Mouse (Mus musculus) neural tube, embryonic 15.5 days (tissue): ENCODE data around the gene 4930444G20Rik. TPM values are rescaled to one million over a fixed set of nuclear protein-coding genes. Genes with fewer than 3 reads are reported as not detected.
A peak's percentile ranks its signal among the peaks of the same experiment; 100 is the strongest.
"Not testable (repeated sequence)": the region's sequence is repeated elsewhere in the genome, so short reads cannot be mapped to it uniquely, and the experiment has no call there.

Source experiments
- ATAC-seq: fragments of 200-750 bp; cut with Nextera tagmentation; 2 replicates; pipeline ENCODE4 v1.8.0; 2017; ENCODE audit warnings: mild to moderate bottlenecking, moderate TSS enrichment, moderate library complexity; ENCODE audit not compliant: low FRiP score
- H3K27ac ChIP-seq: fragments of 300-500 bp; sonication (generic); replicated peaks from 2 replicates; pipeline ENCODE4 v1.5.1; 2015; ENCODE audit warnings: mild to moderate bottlenecking, inconsistent platforms
- H3K27me3 ChIP-seq: fragments of 300-500 bp; sonication (generic); replicated peaks from 2 replicates; pipeline ENCODE4 v1.6.1; 2015; ENCODE audit warnings: inconsistent platforms
- H3K36me3 ChIP-seq: fragments of 300-500 bp; sonication (generic); 2 replicates; pipeline ENCODE4 v1.6.1; 2015; ENCODE audit warnings: inconsistent platforms
- H3K4me1 ChIP-seq: fragments of 300-500 bp; sonication (generic); 2 replicates; pipeline ENCODE4 v1.6.1; 2015; ENCODE audit warnings: inconsistent platforms
- H3K4me2 ChIP-seq: fragments of 300-500 bp; sonication (generic); 2 replicates; pipeline ENCODE4 v1.6.1; 2015; ENCODE audit warnings: inconsistent platforms, mild to moderate bottlenecking, moderate library complexity
- H3K4me3 ChIP-seq: fragments of 300-500 bp; sonication (generic); replicated peaks from 2 replicates; pipeline ENCODE4 v1.5.1; 2015; ENCODE audit warnings: mild to moderate bottlenecking, inconsistent platforms
- H3K9ac ChIP-seq: fragments of 300-500 bp; sonication (generic); replicated peaks from 2 replicates; pipeline ENCODE4 v1.6.1; 2015; ENCODE audit warnings: mild to moderate bottlenecking, inconsistent platforms
- H3K9me3 ChIP-seq: fragments of 300-500 bp; sonication (generic); replicated peaks from 2 replicates; pipeline ENCODE4 v1.6.1; 2016; ENCODE audit warnings: inconsistent platforms
- WGBS: fragments of 180-500 bp; shearing (Covaris S2); methylation state at CpG from one replicate; pipeline ENCODE4 v1.1.7; 2015; ENCODE audit warnings: mixed read lengths; 5-methylcytosine and 5-hydroxymethylcytosine counted together
- polyA plus RNA-seq: library from polyadenylated mRNA; unstranded; fragments of >200 nt; fragmentation: Nextera tagmentation; extraction: Ambion mirVana; gene quantifications from 2 replicates; pipeline ENCODE4 v1.2.1, GENCODE M21; 2015

Gene 4930444G20Rik
- polyA plus RNA-seq = not detected in 2 replicates

GRCm38 (mm10) chr10:22067979-22068378, at the start of gene 4930444G20Rik:
4930444G20Rik (minus strand) TSS chr10:22068079.
- H3K4me2 ChIP-seq, H3K4me3 ChIP-seq, H3K9ac ChIP-seq, H3K27me3 ChIP-seq, H3K9me3 ChIP-seq, ATAC-seq, H3K27ac ChIP-seq, H3K4me1 ChIP-seq, H3K36me3 ChIP-seq: not testable (repeated sequence)
- WGBS = 90% methylated on average over 7 of the region's 7 CpGs

GRCm38 (mm10) chr10:22074531-22074930, 6.7 kb upstream of the 4930444G20Rik start:
- Histone ChIP-seq H3K4me2 (no peak overlapping the region), H3K9ac (no peak overlapping the region)
- ATAC-seq = no peak

GRCm38 (mm10) chr10:22072739-22073138, 4.9 kb upstream of the 4930444G20Rik start:
- WGBS = 68% methylated on average over 2 of the region's 2 CpGs
- Histone ChIP-seq H3K9ac (no peak overlapping the region), H3K36me3 (no peaks in the 10 kb centered on the region), H3K4me3 (no peak overlapping the region), H3K27ac (no peak overlapping the region), H3K4me2 (no peak overlapping the region), H3K9me3 (no peaks in the 10 kb centered on the region), H3K27me3 (no peaks in the 10 kb centered on the region), H3K4me1 (no peaks in the 10 kb centered on the region)
- no peak for ATAC-seq

More at GRCm38 (mm10) chr10:22074531-22074930, 6.7 kb upstream of the 4930444G20Rik start:
- Histone ChIP-seq H3K4me3 (no peak overlapping the region), H3K27ac (no peak overlapping the region), H3K36me3 (no peaks in the 10 kb centered on the region), H3K4me1 (no peaks in the 10 kb centered on the region), H3K9me3 (no peaks in the 10 kb centered on the region), H3K27me3 (no peaks in the 10 kb centered on the region)
- 90% methylated on average over 2 of the region's 2 CpGs for WGBS

GRCm38 (mm10) chr10:22070576-22070975, 2.7 kb upstream of the 4930444G20Rik start:
- Histone ChIP-seq H3K4me3 (no peak overlapping the region), H3K9me3 (no peaks in the 10 kb centered on the region), H3K4me1 (no peaks in the 10 kb centered on the region), H3K4me2 (no peak overlapping the region), H3K36me3 (no peaks in the 10 kb centered on the region), H3K27ac (no peak overlapping the region), H3K27me3 (no peaks in the 10 kb centered on the region), H3K9ac (no peak overlapping the region)
- WGBS = 71% methylated on average over 4 of the region's 4 CpGs
- no peak for ATAC-seq

- Histone ChIP-seq H3K9me3 (no peaks in the 10 kb centered on the region), H3K9ac (no peak overlapping the region), H3K27me3 (no peaks in the 10 kb centered on the region), H3K4me1 (no peaks in the 10 kb centered on the region), H3K27ac (no peak overlapping the region), H3K4me3 (no peak overlapping the region), H3K4me2 (no peak overlapping the region), H3K36me3 (no peaks in the 10 kb centered on the region)
- no peak for ATAC-seq
- WGBS = 89% methylated on average over 2 of the region's 2 CpGs
These were observed 2.3 kb upstream of the 4930444G20Rik start for GRCm38 (mm10) chr10:22070168-22070567.

- H3K9me3 ChIP-seq = no peaks in the 10 kb centered on the region
- WGBS = 97% methylated on average over 2 of the region's 2 CpGs
These were observed 8.5 kb downstream of the 4930444G20Rik start for GRCm38 (mm10) chr10:22059415-22059814.

GRCm38 (mm10) chr10:22059026-22059325, 8.9 kb downstream of the 4930444G20Rik start:
- Histone ChIP-seq H3K4me2 (peak overlapping the region; percentile 91), H3K36me3 (no peaks in the 10 kb centered on the region), H3K27me3 (no peaks in the 10 kb centered on the region), H3K9me3 (no peaks in the 10 kb centered on the region), H3K4me3 (peak overlapping the region; percentile 62), H3K4me1 (peaks cover 10% of the 10 kb centered on the region), H3K27ac (no peak overlapping the region), H3K9ac (peak overlapping the region; percentile 65)
- ATAC-seq = no peak
- 21% methylated on average over 12 of the region's 12 CpGs for WGBS

More at GRCm38 (mm10) chr10:22059415-22059814, 8.5 kb downstream of the 4930444G20Rik start:
- no peaks in the 10 kb centered on the region for H3K36me3 ChIP-seq
- no peak overlapping the region for H3K27ac ChIP-seq
- H3K4me3 ChIP-seq = 0 out of 2 replicates have a peak overlapping the region, but pooled peaks have one; percentile 62
- ATAC-seq = no peak
- peaks cover 10% of the 10 kb centered on the region for H3K4me1 ChIP-seq
- H3K4me2 ChIP-seq = peak overlapping the region; percentile 91
- no peaks in the 10 kb centered on the region for H3K27me3 ChIP-seq
- H3K9ac ChIP-seq = no peak overlapping the region

- WGBS = 12% methylated on average over 41 of the region's 41 CpGs
- ATAC-seq = peak; percentile 100
- no peaks in the 10 kb centered on the region for H3K27me3 ChIP-seq
These were observed 9.5 kb downstream of the 4930444G20Rik start for GRCm38 (mm10) chr10:22058218-22059025.

GRCm38 (mm10) chr10:22055308-22055707, 12.6 kb downstream of the 4930444G20Rik start:
- no peak overlapping the region for H3K4me2 ChIP-seq
- no peak for ATAC-seq
- H3K9me3 ChIP-seq = no peaks in the 10 kb centered on the region
- no peaks in the 10 kb centered on the region for H3K36me3 ChIP-seq
- peaks cover 10% of the 10 kb centered on the region for H3K4me1 ChIP-seq
- no peak overlapping the region for H3K9ac ChIP-seq
- no peak overlapping the region for H3K27ac ChIP-seq
- H3K27me3 ChIP-seq = no peaks in the 10 kb centered on the region
- no peak overlapping the region for H3K4me3 ChIP-seq

More at GRCm38 (mm10) chr10:22058218-22059025, 9.5 kb downstream of the 4930444G20Rik start:
- H3K9me3 ChIP-seq = no peaks in the 10 kb centered on the region
- peaks cover 10% of the 10 kb centered on the region for H3K4me1 ChIP-seq
- H3K4me3 ChIP-seq = peak overlapping the region; percentile 62
- H3K9ac ChIP-seq = peak overlapping the region; percentile 65
- no peaks in the 10 kb centered on the region for H3K36me3 ChIP-seq
- H3K27ac ChIP-seq = no peak overlapping the region
- peak overlapping the region; percentile 91 for H3K4me2 ChIP-seq

GRCm38 (mm10) chr10:22036256-22036655, 31.6 kb downstream of the 4930444G20Rik start:
- not testable (repeated sequence) for H3K4me2 ChIP-seq, H3K27ac ChIP-seq, H3K9ac ChIP-seq, H3K4me3 ChIP-seq, H3K9me3 ChIP-seq, H3K27me3 ChIP-seq, H3K4me1 ChIP-seq, H3K36me3 ChIP-seq, ATAC-seq
- WGBS = 9% methylated on average over 3 of the region's 3 CpGs

- Histone ChIP-seq H3K27me3 (no peaks in the 10 kb centered on the region), H3K4me1 (no peaks in the 10 kb centered on the region), H3K9ac (no peak overlapping the region), H3K36me3 (no peaks in the 10 kb centered on the region), H3K27ac (no peak overlapping the region), H3K4me3 (no peak overlapping the region), H3K4me2 (no peak overlapping the region), H3K9me3 (0 out of 2 replicates have a peak, but pooled peaks cover 6% of the 10 kb centered on the region)
- WGBS = 9% methylated on average over 9 of the region's 9 CpGs
- ATAC-seq = no peak
These were observed 33.6 kb downstream of the 4930444G20Rik start for GRCm38 (mm10) chr10:22034303-22034702.

- no peak for ATAC-seq
- H3K27ac ChIP-seq = no peak overlapping the region
- no peaks in the 10 kb centered on the region for H3K4me1 ChIP-seq
- no peak overlapping the region for H3K4me2 ChIP-seq
- H3K36me3 ChIP-seq = no peaks in the 10 kb centered on the region
- H3K27me3 ChIP-seq = no peaks in the 10 kb centered on the region
- H3K9ac ChIP-seq = no peak overlapping the region
- no peaks in the 10 kb centered on the region for H3K9me3 ChIP-seq
- 97% methylated on average over 4 of the region's 4 CpGs for WGBS
- no peak overlapping the region for H3K4me3 ChIP-seq
These were observed 49.3 kb downstream of the 4930444G20Rik start for GRCm38 (mm10) chr10:22018618-22019017.
